Mouse (Mus musculus) cerebellum, postnatal 4 days (tissue): ENCODE results near the gene Sec14l5.

Source experiments
- DNase-seq, 2 experiments: peaks; one replicate each; pipeline ENCODE4 v3.0.0; 2022; ENCODE audit warnings: low spot score in 2 of 2, mixed read lengths in 1 of 2

Gene Sec14l5

DNA sequence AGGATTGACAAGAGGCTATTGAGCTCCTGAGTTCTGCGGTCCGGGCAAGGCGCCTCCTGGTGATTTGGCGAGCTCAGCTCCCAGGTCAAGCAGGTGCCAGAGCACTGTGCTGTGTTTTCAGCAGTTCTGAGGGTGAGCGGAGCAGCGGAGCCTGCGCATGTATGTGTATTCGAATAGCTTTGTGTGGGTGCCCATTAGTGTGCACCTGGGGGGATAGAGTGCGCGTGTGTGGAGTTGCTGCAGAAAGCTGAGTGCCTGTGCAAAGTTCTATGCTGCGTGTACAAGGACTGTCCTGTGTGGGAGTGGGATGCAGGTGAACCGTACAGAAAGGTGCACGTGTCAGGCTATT is at the start of gene Sec14l5:
Gene Sec14l5, plus strand, starts transcription at position 73 of the 349 bp plus-strand sequence.
- DNase-seq, result no peak

DNA sequence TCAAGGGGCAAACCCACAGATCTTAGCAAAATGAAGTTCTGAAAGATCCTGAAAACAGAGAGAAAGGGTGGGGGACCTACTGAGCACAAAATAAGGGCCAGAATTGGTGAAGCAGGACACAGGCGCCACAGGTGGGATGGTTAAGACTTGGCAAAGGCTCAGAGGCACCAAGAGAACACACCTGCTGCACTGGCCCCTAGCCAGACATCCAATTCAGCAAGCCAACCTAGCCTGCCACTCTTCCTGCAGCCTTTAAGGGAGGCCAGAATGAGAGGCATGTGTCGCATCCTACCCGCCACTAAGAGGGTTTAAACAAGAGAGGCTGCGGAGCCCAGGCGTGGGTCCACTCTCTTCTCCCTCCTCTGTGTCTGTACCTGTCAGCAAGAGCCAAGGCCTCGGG is 45.9 kb upstream of the Sec14l5 start:
- DNase-seq, result peak in 1 of 2 experiments; percentile 50

- DNase-seq, result no peak
Observed at GRCm38 (mm10) chr16:5109877-5110276, 37.0 kb upstream of the Sec14l5 start.

DNA sequence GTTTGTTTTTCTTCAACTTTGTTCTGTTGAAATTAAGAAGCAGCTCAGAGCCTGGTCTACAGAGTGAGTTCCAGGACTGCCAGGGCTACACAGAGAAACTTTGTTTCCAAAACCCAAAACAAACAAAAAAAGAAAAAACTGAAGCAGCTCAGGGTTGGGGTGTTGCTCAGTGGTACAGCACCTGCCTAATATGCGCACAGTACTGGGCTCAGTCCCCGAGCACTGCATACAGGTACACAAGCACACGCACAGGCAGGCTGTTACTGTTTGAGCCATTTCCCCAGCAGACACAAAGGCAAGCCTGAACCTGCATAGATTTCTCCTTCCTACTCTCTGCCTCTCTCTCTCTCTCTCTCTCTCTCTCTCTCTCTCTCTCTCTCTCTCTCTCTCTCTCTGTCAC is 35.9 kb upstream of the Sec14l5 start:
- DNase-seq, result no peak

DNA sequence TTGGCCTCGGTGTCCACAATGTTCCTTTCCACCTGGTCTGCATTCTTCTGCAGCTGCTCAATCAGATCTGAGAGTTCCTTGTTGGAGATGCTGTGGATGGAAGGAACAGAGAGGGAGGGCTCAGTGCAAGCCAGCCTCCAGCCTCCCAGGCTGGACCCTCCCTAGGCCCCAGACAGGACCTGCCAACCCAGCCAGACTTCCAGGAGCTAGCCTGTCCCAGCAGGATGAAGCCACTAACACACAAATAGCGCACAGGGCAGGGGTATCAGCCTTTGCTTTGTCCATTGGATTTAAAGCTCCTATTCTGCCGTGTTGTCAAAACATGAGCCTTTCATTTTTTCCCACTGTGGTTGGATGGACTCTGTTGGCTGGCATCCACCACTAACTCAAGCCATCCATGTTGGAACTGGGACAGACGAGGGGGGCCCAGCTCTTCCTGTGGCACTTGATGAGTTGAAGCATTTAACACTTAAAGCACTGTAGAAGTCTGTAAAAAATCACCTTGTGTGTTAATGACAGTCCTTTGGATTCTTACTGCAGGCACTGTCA is 33.8 kb upstream of the Sec14l5 start:
- no peak for DNase-seq

DNA sequence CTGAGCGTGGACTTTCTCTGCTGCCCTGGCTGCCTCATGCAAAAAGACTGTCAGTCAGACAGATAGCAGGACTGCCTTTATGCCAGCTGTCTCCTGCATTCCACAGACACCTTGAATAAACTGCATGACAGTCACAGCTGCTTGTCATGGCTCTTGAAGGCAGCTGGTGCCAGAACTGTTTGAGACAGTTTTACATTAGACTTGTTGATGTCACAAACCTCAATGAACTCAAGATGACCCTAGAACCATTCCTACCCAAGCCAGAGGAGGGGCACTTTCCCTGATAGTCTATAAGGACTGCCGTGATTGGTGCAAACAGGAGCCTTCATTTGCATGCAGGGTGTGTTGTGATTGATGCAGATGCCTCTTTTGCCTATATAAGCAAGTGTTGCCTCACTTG is 33.3 kb upstream of the Sec14l5 start:
- DNase-seq, result no peak

DNA sequence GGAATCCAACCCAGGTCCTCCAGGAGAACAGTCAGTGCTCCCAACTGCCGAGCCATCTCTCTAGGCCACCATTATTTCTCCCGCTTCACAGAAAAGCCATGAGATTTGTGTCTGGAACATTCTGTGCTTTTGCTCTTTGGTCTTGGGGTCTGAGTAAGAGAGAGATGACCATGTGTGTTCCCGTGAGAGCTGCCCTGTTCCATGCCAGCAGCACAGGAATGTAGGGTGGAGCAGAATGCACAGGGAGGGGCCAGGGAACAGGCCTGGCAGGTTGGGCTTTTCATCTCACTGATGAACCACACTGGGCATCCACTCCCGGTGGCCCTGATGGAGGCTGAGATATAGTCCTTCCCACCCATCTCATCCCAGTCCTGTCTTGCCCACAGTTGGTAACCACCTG is 27.5 kb upstream of the Sec14l5 start:
- DNase-seq, result no peak

DNA sequence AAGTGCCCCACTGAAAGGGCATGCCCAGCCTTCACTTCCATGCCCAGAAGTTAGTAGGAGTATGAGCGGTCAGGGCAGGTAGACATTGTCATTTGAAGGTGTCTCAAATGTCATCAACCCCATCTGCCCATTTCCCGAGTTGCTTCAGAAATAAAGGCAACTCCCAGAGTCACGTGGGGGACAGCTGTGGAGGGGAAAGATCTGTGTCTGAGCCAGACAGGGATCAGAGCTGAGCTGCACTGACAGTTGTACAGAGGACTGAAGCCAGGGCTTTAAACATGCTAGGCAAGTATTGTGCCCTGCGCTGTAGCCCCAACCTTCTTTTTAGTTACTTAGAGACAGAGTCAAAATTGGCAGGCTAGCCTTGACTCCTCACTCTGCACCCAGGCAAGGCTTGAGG is 27.1 kb upstream of the Sec14l5 start:
- no peak for DNase-seq

DNA sequence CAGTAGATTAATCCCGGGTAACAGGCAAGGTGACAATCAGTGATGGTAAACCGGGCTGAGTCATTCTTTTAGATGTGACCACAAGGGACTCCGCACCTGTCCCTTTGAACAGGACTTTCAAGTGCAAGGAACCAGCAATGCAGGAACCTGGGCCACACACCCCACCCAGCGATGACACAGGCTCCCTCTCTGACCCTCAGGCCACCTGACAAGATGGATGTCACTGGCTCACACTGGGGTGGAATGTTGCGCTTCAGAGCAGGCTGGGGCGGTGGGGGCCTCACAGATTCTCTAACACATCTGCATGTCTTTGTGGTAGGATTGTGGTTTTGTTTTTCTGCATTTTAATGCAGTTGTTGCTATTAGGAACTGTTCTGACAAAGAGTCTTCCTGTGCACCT is 23.4 kb upstream of the Sec14l5 start:
- DNase-seq, result no peak

DNA sequence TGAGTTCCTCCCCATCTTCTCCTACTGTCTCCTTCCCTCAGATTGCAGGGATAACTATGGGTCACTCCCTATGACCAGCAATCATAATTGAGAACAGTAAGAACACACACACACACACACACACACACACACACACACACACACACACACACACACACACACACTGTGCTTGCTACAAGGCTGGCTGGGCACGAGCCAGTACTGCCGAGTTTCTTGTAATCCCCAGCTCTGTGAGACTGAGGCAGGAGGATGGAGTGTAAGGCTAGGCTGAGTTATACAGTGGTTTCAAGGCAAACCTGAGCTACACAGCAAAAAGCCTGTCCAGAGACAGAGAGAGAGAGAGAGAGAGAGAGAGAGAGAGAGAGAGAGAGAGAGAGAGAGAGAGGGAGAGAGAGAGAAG is 16.7 kb upstream of the Sec14l5 start:
- no peak for DNase-seq

DNA sequence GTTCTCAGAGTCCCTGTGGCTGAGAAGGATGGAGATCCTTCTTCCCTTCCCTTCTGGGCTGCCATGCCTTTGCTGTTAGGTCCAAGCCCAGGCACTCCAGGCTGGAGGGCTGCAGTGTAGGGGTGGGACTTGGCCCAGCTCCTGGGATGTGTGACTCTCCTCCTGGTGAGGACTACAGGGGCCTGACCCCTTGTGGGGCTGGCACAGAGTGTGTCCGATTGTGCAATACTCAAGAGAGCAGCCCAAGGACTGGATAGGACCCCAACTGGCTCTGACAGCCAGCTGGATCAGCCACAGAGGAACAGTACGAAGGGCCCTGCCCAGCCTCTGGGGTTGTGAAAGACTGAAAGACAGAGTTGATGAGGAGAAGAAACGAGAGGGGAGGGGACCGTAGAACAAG is 16.1 kb upstream of the Sec14l5 start:
- no peak for DNase-seq

- DNase-seq, result no peak
Observed at GRCm38 (mm10) chr16:5131251-5131922, 15.5 kb upstream of the Sec14l5 start.

- DNase-seq, result no peak
Observed at GRCm38 (mm10) chr16:5132401-5132801, 14.5 kb upstream of the Sec14l5 start, which contains the start of gene Ppl. TSS of gene Ppl (minus strand) at chr16:5132421.

GRCm38 (mm10) chr16:5134623-5135330 is 12.1 kb upstream of the Sec14l5 start:
- DNase-seq, result peak in 1 of 2 experiments; percentile 36

GRCm38 (mm10) chr16:5135551-5136261 is 11.2 kb upstream of the Sec14l5 start:
- DNase-seq, result no peak

DNA sequence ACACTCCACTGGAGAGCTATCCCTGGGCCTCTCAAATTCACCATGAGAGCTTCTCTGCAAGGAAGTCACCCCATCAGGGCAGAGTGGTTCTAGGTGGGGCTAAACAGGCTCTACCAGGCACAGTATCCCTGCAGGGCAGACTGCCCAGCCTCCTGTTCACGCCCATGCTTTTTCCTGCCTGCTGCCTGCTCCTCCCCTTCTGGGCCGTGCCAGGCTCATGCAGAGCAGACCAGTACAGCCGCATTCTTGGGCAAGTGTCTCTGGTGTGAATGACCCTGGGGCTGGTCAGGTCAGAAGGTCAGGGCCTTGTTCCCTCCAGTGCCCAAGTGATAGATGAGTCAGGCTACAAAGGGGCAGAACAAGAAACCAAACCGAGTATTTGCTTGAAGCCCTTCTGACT is 10.4 kb upstream of the Sec14l5 start:
- no peak for DNase-seq

DNA sequence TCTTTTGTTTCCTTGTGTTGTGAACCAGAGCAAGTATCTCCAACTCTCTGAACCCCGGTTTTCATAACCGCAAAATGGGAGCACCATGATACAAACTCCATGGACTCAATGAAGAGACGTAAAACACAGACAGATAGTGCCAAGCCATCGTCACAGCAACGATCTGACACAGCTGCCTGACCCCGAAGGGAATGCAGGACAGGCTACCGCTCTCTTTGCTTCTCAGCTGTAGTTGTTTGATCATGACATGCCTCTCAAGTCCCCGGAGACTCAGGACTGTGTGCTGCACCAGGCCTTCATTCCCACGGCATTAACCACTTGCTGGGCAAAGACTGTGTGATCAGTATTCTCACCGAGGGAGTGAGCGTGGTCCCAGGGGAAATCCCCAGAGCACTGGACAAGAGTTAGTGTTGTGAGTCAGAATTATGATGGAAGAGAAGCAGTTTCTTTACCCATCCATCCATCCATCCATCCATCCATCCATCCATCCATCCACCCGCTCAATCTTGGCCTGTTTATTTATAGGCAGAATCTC is 9.8 kb upstream of the Sec14l5 start:
- no peak for DNase-seq

DNA sequence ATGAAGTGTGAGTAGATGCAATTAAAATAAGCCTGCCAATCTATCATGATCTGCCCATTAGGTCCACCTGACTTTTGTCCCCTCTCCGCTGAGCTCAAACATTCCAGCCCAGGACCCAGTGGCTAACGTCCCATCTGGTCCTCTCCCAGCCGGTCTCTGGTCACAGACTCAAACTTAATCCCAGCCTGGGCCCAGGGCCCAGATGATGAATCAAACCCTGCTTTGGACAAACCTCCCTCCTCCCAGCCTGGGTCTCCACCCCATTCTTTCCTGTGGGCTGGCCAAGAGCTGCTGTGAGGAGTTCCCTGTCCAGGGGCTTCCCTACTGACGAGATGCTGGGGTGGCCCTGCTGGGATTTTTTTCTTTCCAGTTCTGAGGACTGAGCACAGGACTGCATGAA is 7.2 kb upstream of the Sec14l5 start:
- peak in 1 of 2 experiments; percentile 36 for DNase-seq

DNA sequence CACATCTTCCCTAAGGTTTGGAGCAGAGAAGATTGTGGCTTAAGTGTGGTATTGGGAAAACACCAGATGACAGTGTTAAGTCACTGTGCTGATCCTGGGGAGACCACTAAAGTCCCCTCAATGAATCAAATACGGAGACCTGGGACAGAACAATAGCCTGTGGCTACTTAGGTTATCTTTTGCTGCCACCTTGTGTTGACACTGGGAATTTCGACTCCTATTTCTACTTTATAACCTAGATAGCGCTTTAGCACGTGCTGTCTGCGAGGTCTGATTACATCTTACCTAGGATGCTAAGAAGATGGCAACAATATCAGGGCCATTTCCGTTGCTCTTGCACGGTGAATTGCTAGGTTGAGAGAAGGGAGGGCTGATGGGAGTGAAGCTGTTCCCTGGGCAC is 1.3 kb upstream of the Sec14l5 start:
- peak; percentile 42 to 83 for DNase-seq

- DNase-seq, result peak in 1 of 2 experiments; percentile 49
Observed at GRCm38 (mm10) chr16:5146367-5147036, 407 bp upstream of the Sec14l5 start.

GRCm38 (mm10) chr16:5150544-5150943 is 3.6 kb downstream of the Sec14l5 start:
- DNase-seq, result no peak
